Mouse (Mus musculus): ENCODE measurements around the gene Chga. TPM values are rescaled to one million over a fixed set of nuclear protein-coding genes. Genes with fewer than 3 reads are reported as not detected.

Gene Chga
- polyA plus RNA-seq, 1 experiment from 2014 or later, result 30.1 TPM

GRCm38 (mm10) chr12:102590711-102591360, 36.1 kb downstream of the Chga start:
- H3K4me3 ChIP-seq, result no peak overlapping the region
- H3K27me3 ChIP-seq (ENCODE audit: insufficient read depth, poor library complexity, severe bottlenecking), result no peaks in the 10 kb centered on the region
- H3K36me3 ChIP-seq, result peaks cover 13% of the 10 kb centered on the region
- no peak for DNase-seq (ENCODE audit: low spot score)
- H3K9me3 ChIP-seq, result no peaks in the 10 kb centered on the region
- H3K27ac ChIP-seq, result no peak overlapping the region
- 90% methylated on average over 17 of the region's 17 CpGs for WGBS
- peaks cover 14% of the 10 kb centered on the region; the same call in 1 of the 2 replicates for H3K4me1 ChIP-seq (replicated peaks)

DNA sequence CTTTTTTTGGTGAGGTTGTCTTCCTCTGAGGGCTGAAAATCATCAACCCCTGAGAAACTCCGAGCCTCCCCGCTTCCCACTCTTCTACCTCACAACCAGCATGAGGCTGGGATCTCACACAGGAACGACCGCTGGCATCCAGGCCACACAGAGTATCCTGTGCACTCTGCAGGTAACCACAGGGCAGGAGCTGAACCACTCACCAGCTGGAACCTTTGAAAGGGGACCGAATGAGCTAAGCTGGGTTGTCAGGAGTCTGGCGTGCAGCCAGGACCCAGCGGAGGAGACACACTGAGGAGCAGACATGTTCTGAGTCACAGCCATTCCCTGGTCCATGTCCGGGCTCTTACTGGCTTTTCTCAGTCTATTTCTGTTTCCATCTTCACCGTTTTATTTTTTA, 38.9 kb downstream of the Chga start:
- WGBS, result 79% methylated on average over 9 of the region's 9 CpGs
- Histone ChIP-seq H3K9me3 (peaks cover 7% of the 10 kb centered on the region), H3K27me3 (ENCODE audit: insufficient read depth, poor library complexity, severe bottlenecking) (no peaks in the 10 kb centered on the region), H3K4me1 (replicated peaks) (peaks cover 14% of the 10 kb centered on the region; the same call in 1 of the 2 replicates), H3K36me3 (peaks cover 5% of the 10 kb centered on the region), H3K4me3 (no peak overlapping the region), H3K27ac (no peak overlapping the region)
- DNase-seq (ENCODE audit: low spot score), result no peak

DNA sequence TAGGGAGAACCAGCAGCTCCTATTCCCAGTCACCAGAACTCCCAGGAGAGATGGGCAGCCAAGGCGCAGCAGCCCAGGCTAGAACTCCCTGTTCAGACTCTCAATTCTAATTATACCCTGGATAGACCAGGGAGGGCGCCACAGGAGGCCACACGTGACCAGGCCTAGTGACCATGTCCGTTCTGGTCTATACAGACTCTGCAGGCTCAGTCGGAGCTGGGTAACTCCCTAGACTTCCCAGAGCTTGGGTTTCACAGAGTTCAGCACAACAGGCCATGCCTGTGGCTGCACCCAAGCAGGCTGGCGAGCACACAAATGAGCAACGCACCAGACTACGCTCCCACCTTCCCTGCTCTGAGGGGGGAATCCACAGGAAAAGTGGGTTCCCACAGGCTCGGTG, 39.9 kb downstream of the Chga start:
- Histone ChIP-seq H3K4me1 (replicated peaks) (peaks cover 17% of the 10 kb centered on the region), H3K4me3 (no peak overlapping the region), H3K9me3 (peaks cover 8% of the 10 kb centered on the region), H3K36me3 (peaks cover 6% of the 10 kb centered on the region), H3K27ac (0 out of 2 replicates have a peak overlapping the region, but pooled peaks have one; percentile 12), H3K27me3 (ENCODE audit: insufficient read depth, poor library complexity, severe bottlenecking) (no peaks in the 10 kb centered on the region)
- no peak for DNase-seq (ENCODE audit: low spot score)
- 77% methylated on average over 9 of the region's 9 CpGs for WGBS

DNA sequence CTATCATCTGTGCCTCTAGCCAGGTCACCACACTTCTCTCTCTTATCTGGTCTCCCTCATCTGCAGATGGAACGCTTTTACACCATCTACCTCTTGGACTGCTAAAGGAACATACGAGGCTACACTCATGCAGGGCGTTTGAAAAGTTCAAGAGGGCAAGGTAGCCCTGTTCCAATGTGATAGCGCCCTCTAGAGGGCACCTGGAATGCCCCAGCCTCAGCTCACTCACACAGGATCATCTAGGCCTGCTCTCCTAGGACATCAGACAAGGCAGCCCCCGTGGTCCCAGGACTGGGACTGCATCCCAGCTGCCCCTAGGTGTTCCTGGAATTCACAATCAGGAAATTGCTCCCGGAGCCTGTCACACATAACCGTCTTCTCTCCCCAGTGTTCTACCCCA, 41.6 kb downstream of the Chga start:
- H3K4me1 ChIP-seq (replicated peaks), result peaks cover 35% of the 10 kb centered on the region
- peaks cover 6% of the 10 kb centered on the region for H3K36me3 ChIP-seq
- H3K27me3 ChIP-seq (ENCODE audit: insufficient read depth, poor library complexity, severe bottlenecking), result no peaks in the 10 kb centered on the region
- DNase-seq (ENCODE audit: low spot score), result no peak
- H3K4me3 ChIP-seq, result no peak overlapping the region
- H3K9me3 ChIP-seq, result peaks cover 8% of the 10 kb centered on the region
- 73% methylated on average over 7 of the region's 7 CpGs for WGBS
- no peak overlapping the region for H3K27ac ChIP-seq

DNA sequence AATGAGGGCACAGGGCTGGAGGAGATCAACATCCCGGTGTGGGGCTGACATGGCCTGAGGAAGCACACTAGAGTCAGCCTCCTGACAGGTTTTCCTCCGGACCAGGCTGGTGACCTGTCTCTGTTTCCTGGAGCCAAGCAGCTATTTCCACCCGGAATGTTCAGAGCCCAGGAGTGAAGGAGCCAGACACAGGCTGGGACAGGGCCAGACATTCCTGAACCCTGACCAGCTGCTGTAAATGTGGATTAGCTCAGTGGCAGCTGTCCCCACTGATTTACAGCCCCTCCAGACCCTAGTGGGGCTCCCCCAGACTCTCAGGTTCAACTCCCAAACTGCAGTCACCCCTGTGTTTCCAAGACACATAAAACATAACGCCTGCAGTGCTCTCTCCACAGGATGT, 42.7 kb downstream of the Chga start:
- 78% methylated on average over 4 of the region's 4 CpGs for WGBS

GRCm38 (mm10) chr12:102598535-102598934, 43.8 kb downstream of the Chga start:
- Histone ChIP-seq H3K36me3 (peaks cover 7% of the 10 kb centered on the region), H3K4me1 (replicated peaks) (peaks cover 49% of the 10 kb centered on the region), H3K27ac (no peak overlapping the region), H3K4me3 (no peak overlapping the region), H3K27me3 (ENCODE audit: insufficient read depth, poor library complexity, severe bottlenecking) (no peaks in the 10 kb centered on the region), H3K9me3 (peaks cover 8% of the 10 kb centered on the region)
- no peak for DNase-seq (ENCODE audit: low spot score)
- WGBS, result 95% methylated on average over 3 of the region's 3 CpGs

More for the DNA sequence above, 42.7 kb downstream of the Chga start:
- Histone ChIP-seq H3K27ac (no peak overlapping the region), H3K4me1 (replicated peaks) (peaks cover 45% of the 10 kb centered on the region), H3K27me3 (ENCODE audit: insufficient read depth, poor library complexity, severe bottlenecking) (no peaks in the 10 kb centered on the region), H3K36me3 (peaks cover 6% of the 10 kb centered on the region), H3K9me3 (peaks cover 8% of the 10 kb centered on the region), H3K4me3 (no peak overlapping the region)
- DNase-seq (ENCODE audit: low spot score), result no peak

GRCm38 (mm10) chr12:102599801-102600200, 45.0 kb downstream of the Chga start:
- no peaks in the 10 kb centered on the region for H3K27me3 ChIP-seq (ENCODE audit: insufficient read depth, poor library complexity, severe bottlenecking)
- peaks cover 18% of the 10 kb centered on the region for H3K36me3 ChIP-seq
- 84% methylated on average over 7 of the region's 7 CpGs for WGBS
- peak overlapping the region; percentile 72 for H3K27ac ChIP-seq
- peaks cover 41% of the 10 kb centered on the region for H3K4me1 ChIP-seq (replicated peaks)
- DNase-seq (ENCODE audit: low spot score), result no peak
- peaks cover 8% of the 10 kb centered on the region for H3K9me3 ChIP-seq
- no peak overlapping the region for H3K4me3 ChIP-seq

GRCm38 (mm10) chr12:102600345-102600744, 45.6 kb downstream of the Chga start:
- Histone ChIP-seq H3K4me1 (replicated peaks) (peaks cover 36% of the 10 kb centered on the region), H3K27me3 (ENCODE audit: insufficient read depth, poor library complexity, severe bottlenecking) (no peaks in the 10 kb centered on the region), H3K36me3 (peaks cover 18% of the 10 kb centered on the region), H3K27ac (peak overlapping the region; percentile 72), H3K9me3 (peaks cover 8% of the 10 kb centered on the region), H3K4me3 (no peak overlapping the region)
- DNase-seq (ENCODE audit: low spot score), result peak; percentile 15
- WGBS, result 78% methylated on average over 6 of the region's 6 CpGs

GRCm38 (mm10) chr12:102601847-102602246, 47.1 kb downstream of the Chga start:
- Histone ChIP-seq H3K27me3 (ENCODE audit: insufficient read depth, poor library complexity, severe bottlenecking) (no peaks in the 10 kb centered on the region), H3K36me3 (peaks cover 22% of the 10 kb centered on the region), H3K9me3 (peaks cover 8% of the 10 kb centered on the region), H3K4me3 (no peak overlapping the region), H3K27ac (peak overlapping the region; percentile 72), H3K4me1 (replicated peaks) (peaks cover 35% of the 10 kb centered on the region)
- DNase-seq (ENCODE audit: low spot score), result no peak
- 46% methylated on average over 8 of the region's 8 CpGs for WGBS

DNA sequence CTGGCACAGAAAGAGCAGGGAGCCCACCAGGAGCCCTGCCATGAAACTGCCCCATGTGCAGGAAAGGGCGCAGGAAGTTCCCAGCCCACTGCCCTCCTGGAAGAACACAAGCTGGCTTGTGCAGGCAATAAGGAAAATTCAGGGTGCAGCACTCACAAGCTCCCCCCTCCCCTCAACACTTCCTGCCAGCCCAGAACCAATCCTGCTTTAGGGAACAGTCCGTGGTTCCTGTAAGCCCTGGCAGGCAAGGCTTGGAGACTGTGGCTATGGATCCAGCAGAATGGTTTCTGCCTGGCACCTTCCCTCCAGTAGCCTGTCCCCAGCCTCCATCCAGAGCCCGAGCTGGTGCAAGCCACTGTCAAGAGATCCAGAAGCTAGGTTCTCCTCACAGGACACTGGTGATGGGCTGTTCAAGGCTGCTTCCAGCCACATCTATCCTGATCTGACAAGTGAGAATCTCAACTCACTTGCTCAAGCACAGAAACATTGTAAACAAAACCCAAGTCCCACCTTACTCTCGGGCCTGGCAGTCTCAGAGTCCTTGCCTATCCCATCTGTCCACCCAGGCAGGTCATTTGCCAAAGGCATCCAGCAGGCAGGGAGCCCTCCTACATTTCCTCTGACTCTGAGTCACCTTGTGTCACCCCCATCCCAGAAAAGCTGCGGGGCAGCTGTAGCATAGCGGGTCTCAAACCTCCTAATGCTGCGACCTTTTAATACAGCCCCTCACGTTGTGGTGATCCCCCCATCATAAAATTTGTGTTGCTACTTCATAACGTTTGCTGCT, 47.7 kb downstream of the Chga start:
- peaks cover 8% of the 10 kb centered on the region for H3K9me3 ChIP-seq
- no peak for DNase-seq (ENCODE audit: low spot score)
- H3K36me3 ChIP-seq, result peaks cover 22% of the 10 kb centered on the region
- 84% methylated on average over 9 of the region's 9 CpGs for WGBS
- H3K4me1 ChIP-seq (replicated peaks), result peaks cover 35% of the 10 kb centered on the region
- no peak overlapping the region for H3K4me3 ChIP-seq
- peak overlapping the region; percentile 72; the same call in 1 of the 2 replicates for H3K27ac ChIP-seq
- no peaks in the 10 kb centered on the region for H3K27me3 ChIP-seq (ENCODE audit: insufficient read depth, poor library complexity, severe bottlenecking)

GRCm38 (mm10) chr12:102605607-102606006, 50.8 kb downstream of the Chga start:
- peaks cover 38% of the 10 kb centered on the region for H3K4me1 ChIP-seq (replicated peaks)
- WGBS, result 92% methylated on average over 6 of the region's 6 CpGs
- no peak overlapping the region for H3K27ac ChIP-seq
- H3K27me3 ChIP-seq (ENCODE audit: insufficient read depth, poor library complexity, severe bottlenecking), result no peaks in the 10 kb centered on the region
- DNase-seq (ENCODE audit: low spot score), result no peak
- no peaks in the 10 kb centered on the region for H3K9me3 ChIP-seq
- H3K4me3 ChIP-seq, result no peak overlapping the region
- H3K36me3 ChIP-seq, result peaks cover 20% of the 10 kb centered on the region; the same call in 1 of the 2 replicates

DNA sequence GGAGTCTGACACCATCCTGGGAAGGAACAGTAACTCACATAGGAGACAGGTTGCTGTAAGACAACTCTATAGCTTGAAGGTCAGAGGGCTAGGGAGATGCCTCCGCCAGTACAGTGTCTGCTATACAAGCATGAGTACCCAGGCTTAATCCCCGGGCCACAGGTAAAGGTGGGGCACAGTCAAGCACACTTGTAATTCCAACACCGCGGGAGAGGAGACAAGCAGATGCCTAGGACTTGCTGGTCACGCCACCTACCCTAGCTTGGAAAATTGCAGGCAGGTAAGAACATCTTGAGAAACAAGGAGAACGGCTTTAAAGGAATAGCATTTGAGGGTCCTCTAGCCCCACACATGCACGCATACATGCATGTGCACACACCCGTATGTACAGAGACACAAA, 52.3 kb downstream of the Chga start:
- H3K4me3 ChIP-seq, result no peak overlapping the region
- DNase-seq (ENCODE audit: low spot score), result no peak
- H3K36me3 ChIP-seq, result peaks cover 20% of the 10 kb centered on the region; the same call in 1 of the 2 replicates
- peaks cover 23% of the 10 kb centered on the region for H3K4me1 ChIP-seq (replicated peaks)
- WGBS, result 88% methylated on average over 8 of the region's 8 CpGs
- H3K27ac ChIP-seq, result no peak overlapping the region
- H3K27me3 ChIP-seq (ENCODE audit: insufficient read depth, poor library complexity, severe bottlenecking), result no peaks in the 10 kb centered on the region
- H3K9me3 ChIP-seq, result no peaks in the 10 kb centered on the region
